Mouse (Mus musculus) kidney, adult 2 months (tissue): ENCODE results near the gene Exosc5. TPM values are rescaled to one million over a fixed set of nuclear protein-coding genes. Genes with fewer than 3 reads are reported as not detected.
A peak's percentile ranks its signal among the peaks of the same experiment; 100 is the strongest.

Experiments
- DNase-seq: peaks from one replicate; pipeline ENCODE4 v3.0.0; 2021
- H3K27ac ChIP-seq: fragments of 200-500 bp; 2 replicates; pipeline ENCODE4 v1.5.1; 2012; ENCODE audit warnings: low read depth, low read length, control low read depth, inconsistent platforms; ENCODE audit not compliant: insufficient read depth
- H3K27me3 ChIP-seq: fragments of 200-500 bp; replicated peaks from 2 replicates; pipeline ENCODE4 v1.6.1; 2012; ENCODE audit warnings: mild to moderate bottlenecking, moderate library complexity, low read length, inconsistent platforms; ENCODE audit not compliant: control insufficient read depth, insufficient read depth
- H3K36me3 ChIP-seq: fragments of 200-500 bp; 2 replicates; pipeline ENCODE4 v1.6.1; 2012; ENCODE audit warnings: mild to moderate bottlenecking, moderate library complexity, low read length, inconsistent platforms; ENCODE audit not compliant: control insufficient read depth, insufficient read depth
- H3K4me1 ChIP-seq: fragments of 200-500 bp; 2 replicates; pipeline ENCODE4 v1.6.1; 2011; ENCODE audit warnings: low read length; ENCODE audit not compliant: control insufficient read depth, insufficient read depth
- H3K4me3 ChIP-seq: fragments of 200-500 bp; 2 replicates; pipeline ENCODE4 v1.5.1; 2011; ENCODE audit warnings: mild to moderate bottlenecking, low read depth, low read length, control low read depth; ENCODE audit not compliant: insufficient read depth
- CTCF ChIP-seq: fragments of 200-500 bp; conservative IDR thresholded peaks from 2 replicates; pipeline ENCODE4 v1.5.1; 2011; ENCODE audit warnings: low read depth, mild to moderate bottlenecking, control low read depth, low read length, moderate library complexity, mixed read lengths; ENCODE audit not compliant: insufficient read depth, insufficient read length
- POLR2A ChIP-seq: fragments of 200-500 bp; IDR thresholded peaks from one replicate; pipeline ENCODE4 v1.6.1; 2011; ENCODE audit warnings: low read depth, low read length, control low read depth
- WGBS: fragments of 180-500 bp; shearing (Covaris S2); methylation state at CpG from one replicate; pipeline ENCODE4 v1.1.7; 2018; 5-methylcytosine and 5-hydroxymethylcytosine counted together
- polyA plus RNA-seq: library from polyadenylated mRNA; depleted of rRNA; stranded (reverse); fragments of >200 nt; gene quantifications from 2 replicates; pipeline ENCODE4 v1.2.3, GENCODE M21; 2012

Exosc5 gene
- polyA plus RNA-seq, 1 experiment = 64.9 TPM

DNA sequence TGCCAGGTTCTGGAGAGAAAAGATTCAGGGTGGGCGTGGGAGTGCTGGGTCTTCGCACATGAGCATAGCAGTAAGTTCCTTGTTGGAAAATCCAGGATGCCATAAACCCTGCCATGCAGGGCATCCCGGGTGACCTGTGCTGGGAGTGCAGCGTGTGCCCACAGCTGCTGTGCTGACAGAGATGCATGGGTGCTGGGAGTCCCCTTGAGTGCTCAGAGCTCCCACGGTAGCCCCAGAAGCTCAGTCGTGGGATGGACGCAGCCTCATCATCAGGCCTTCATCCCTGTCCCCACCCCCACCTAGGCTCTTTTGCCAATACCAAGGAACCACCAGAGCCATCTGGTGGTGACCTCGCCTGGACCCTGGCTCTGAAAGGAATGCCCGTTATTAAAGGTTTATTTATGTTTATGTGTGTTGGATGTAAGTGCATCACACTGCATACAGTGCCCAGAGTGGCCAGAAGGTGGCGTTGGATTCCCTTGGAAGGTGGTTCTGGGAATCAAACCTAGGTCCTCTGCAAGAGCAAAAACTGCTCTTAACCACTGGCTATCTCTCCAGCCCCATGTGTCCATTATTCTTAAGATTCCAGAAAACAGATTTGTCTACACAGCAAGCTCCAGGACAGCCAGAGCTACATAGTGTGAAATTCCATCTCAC, 33.2 kb upstream of the Exosc5 start:
- peak; percentile 43 for DNase-seq

DNA sequence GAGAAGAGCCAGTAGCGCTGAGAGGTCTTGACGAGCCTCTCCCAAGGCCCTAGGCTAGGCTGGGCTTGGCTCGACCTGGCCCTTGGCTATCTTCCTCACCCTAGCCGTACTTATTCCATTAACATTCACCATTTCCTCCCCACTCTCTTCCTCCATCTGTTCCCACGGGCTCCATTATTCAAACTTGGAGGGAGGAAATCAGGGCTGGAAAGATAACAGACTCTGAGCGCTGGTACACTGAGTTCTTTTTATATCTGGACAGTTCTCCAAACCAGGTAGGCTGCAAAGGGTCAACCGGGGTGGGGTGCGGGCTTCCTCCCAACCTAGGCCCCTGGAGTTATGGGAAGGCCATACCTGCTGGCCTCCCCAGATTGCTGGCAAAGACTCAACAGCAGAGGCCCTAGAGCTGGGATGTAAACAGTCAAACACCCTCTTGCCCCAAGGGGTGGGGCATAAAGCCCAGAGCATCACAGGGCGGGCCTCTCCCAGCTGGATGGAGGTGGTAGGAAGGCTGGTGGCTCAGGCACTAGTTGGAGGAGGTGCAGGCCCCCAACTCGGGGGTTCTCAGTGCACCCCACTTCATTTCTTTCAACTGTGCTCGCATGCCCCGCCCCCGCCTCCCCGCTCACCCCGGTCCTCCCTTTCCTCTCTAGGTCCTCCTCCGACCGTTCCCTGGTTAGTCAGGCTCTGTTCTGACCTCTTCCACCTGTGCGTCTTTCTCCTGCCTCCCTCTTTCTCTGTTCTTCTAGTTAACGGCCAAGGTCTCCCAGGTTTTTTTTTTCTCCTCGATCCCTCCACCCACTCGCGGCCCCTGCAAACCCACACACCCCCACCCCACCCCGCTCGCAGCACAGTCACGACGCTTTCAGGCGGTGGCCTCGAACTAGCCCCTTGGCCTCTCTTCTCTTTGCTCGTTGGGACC, 32.2 kb upstream of the Exosc5 start, which contains the start of gene B3gnt8:
B3gnt8 (plus strand) TSS at position 146 of the 922 bp plus-strand sequence.
- DNase-seq = peak; percentile 48
- no peak within 1 kb of the TSS for H3K27ac ChIP-seq
- WGBS = 20% methylated on average over 29 of the region's 29 CpGs
- no peaks in the 10 kb centered on the region for H3K4me1 ChIP-seq
- H3K36me3 ChIP-seq = no peaks in the 10 kb centered on the region
- TF ChIP-seq CTCF (no peak), POLR2A (no peak)
- no peaks in the 10 kb centered on the region for H3K27me3 ChIP-seq
- peak within 1 kb of the TSS; percentile 53 for H3K4me3 ChIP-seq

More for the DNA sequence above, 33.2 kb upstream of the Exosc5 start:
- no peaks in the 10 kb centered on the region for H3K27me3 ChIP-seq
- 78% methylated on average over 10 of the region's 10 CpGs for WGBS
- H3K4me1 ChIP-seq = no peaks in the 10 kb centered on the region
- no peak overlapping the region for H3K4me3 ChIP-seq
- no peaks in the 10 kb centered on the region for H3K36me3 ChIP-seq
- no peak for TF ChIP-seq POLR2A
- TF ChIP-seq CTCF = peak; percentile 66
- H3K27ac ChIP-seq = no peak overlapping the region

DNA sequence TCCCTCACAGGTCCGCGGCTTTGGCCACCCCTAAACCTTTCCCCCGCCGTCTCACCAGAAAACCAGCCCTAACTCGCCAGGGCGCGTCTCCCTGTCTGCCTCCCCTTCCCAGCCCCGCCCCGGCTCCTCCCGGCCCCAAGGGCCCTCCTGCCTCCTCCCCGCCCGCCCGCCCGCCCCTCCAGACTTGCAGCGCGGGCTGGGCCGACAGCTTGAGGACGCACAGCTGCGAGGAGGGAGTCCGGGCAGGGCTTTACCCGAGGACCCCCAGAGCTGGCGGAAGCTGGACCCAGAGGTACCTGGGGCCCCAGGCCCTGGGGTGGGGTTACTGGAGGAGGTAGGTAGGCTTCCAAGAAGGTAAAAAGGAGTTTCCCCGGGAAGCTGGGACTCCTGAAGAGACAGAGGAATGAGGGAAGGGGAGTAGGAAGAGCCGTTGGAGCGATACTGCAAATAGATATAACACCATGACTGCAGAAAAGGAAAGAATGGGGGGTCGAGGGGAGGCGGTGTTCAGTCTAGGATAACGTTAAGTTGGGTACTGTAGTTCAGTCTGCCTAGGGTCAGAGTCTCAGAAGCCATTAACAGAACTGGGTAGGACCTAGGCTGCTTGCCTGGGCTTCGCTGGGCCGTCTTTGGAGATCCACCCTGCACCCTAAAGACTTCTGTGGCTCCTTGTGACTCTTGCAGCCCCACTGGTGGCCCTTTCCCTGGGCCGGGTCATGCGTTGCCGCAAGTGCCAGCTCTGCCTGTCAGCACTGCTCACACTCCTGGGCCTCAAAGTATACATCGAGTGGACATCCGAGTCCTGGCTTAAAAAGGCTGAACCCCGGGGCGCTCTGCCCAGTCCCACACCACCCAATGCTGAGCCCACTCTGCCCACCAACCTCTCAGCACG, 31.3 kb upstream of the Exosc5 start:
- Histone ChIP-seq H3K27ac (no peak overlapping the region), H3K4me1 (no peaks in the 10 kb centered on the region), H3K27me3 (no peaks in the 10 kb centered on the region), H3K36me3 (no peaks in the 10 kb centered on the region), H3K4me3 (peak overlapping the region; percentile 53)
- peak; percentile 76 for DNase-seq
- 14% methylated on average over 38 of the region's 38 CpGs for WGBS
- no peak for TF ChIP-seq POLR2A
- TF ChIP-seq CTCF = no peak

DNA sequence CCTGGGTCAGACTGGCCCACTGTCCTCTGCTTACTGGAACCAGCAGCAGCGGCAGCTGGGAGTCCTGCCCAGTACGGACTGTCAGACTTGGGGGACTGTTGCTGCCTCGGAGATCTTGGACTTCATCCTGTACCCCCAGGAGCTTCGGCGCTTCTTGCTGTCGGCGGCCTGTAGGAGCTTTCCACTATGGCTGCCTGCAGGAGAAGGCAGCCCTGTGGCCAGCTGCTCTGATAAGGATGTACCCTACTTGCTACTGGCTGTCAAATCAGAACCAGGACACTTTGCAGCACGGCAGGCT, 30.7 kb upstream of the Exosc5 start:
- TF ChIP-seq POLR2A (no peak), CTCF (no peak)
- DNase-seq = peak; percentile 30
- H3K4me3 ChIP-seq = peak overlapping the region; percentile 45; the same call in 1 of the 2 replicates
- H3K36me3 ChIP-seq = no peaks in the 10 kb centered on the region
- WGBS = 49% methylated on average over 8 of the region's 8 CpGs
- no peaks in the 10 kb centered on the region for H3K27me3 ChIP-seq
- H3K4me1 ChIP-seq = no peaks in the 10 kb centered on the region
- H3K27ac ChIP-seq = no peak overlapping the region

DNA sequence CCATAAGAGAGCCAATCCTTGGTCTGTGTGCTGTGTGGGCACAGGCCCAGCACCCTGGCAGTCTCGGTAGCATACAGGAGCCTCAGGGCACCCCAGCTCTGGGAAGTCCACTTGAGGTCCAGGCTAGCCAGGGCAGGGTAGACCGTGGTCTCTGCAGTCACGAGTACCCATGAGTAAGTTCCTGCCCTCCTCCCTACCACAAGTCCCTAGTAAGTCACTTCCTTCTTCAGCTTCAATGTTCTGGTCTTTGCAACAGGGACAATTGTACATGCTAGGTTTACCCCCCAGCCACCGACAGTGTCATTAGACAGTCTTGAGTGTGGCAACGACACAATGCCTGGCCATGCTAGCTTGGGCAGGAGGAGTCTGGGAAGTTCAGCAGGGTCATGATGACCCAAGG, 26.3 kb upstream of the Exosc5 start:
- 81% methylated on average over 5 of the region's 5 CpGs for WGBS
- no peaks in the 10 kb centered on the region; the same call in 1 of the 2 replicates for H3K36me3 ChIP-seq
- DNase-seq = no peak
- H3K27ac ChIP-seq = no peak overlapping the region
- TF ChIP-seq CTCF = no peak
- TF ChIP-seq POLR2A = no peak
- H3K4me3 ChIP-seq = no peak overlapping the region
- H3K4me1 ChIP-seq = no peaks in the 10 kb centered on the region
- no peaks in the 10 kb centered on the region for H3K27me3 ChIP-seq

DNA sequence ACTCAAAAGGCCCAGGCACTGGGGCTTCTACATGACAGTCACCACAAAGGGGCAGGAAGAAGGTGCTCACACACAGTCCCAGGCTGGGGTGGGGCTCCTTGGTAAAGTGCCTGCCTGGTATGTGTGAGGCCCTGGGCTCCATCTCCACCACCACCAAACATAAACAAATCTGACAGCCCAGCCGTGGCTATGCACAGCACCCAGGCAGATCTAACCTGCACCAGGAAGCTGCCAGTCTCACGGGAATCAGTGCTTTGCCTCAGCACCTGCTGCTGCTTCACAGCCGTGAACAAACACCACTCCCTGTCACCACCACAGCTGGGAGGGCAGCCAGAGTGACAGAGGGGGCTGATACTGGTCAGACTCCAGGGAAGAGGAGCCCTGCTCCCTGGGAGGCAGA, 22.6 kb upstream of the Exosc5 start:
- H3K36me3 ChIP-seq = no peaks in the 10 kb centered on the region; the same call in none of the 2 replicates
- H3K4me3 ChIP-seq = no peak overlapping the region
- no peak for TF ChIP-seq POLR2A
- no peak for TF ChIP-seq CTCF
- H3K27ac ChIP-seq = no peak overlapping the region
- H3K27me3 ChIP-seq = no peaks in the 10 kb centered on the region
- WGBS = 47% methylated on average over 3 of the region's 3 CpGs
- H3K4me1 ChIP-seq = no peaks in the 10 kb centered on the region
- DNase-seq = no peak

DNA sequence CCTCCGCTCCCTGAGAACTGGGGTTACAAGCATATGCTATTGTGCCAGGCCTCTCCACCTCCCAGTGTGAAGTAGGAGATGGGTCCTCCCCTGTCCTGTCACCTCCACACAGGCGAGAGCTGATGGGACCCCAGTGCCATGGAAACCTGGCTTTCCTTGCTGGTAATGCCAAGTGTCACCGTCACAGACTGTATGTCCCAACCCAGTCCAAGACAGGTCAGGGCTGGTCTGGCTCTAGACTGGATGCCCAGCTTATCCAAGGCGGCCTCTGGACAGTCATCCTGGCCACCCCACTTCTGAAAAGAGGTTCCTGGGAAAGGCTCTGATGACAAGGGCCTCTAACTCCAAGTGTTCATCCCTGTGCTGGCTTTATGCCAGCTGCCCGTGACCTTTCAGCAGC, 21.9 kb upstream of the Exosc5 start:
- no peak overlapping the region for H3K27ac ChIP-seq
- TF ChIP-seq POLR2A = no peak
- no peak for TF ChIP-seq CTCF
- H3K36me3 ChIP-seq = no peaks in the 10 kb centered on the region; the same call in none of the 2 replicates
- no peak overlapping the region for H3K4me3 ChIP-seq
- no peak for DNase-seq
- H3K4me1 ChIP-seq = no peaks in the 10 kb centered on the region
- WGBS = 86% methylated on average over 5 of the region's 5 CpGs
- no peaks in the 10 kb centered on the region for H3K27me3 ChIP-seq
